Mouse (Mus musculus): ENCODE data around the gene Fthl17f.
"Not testable (repeated sequence)": the region's sequence is repeated elsewhere in the genome, so short reads cannot be mapped to it uniquely, and the experiment has no call there.

Gene Fthl17f

DNA sequence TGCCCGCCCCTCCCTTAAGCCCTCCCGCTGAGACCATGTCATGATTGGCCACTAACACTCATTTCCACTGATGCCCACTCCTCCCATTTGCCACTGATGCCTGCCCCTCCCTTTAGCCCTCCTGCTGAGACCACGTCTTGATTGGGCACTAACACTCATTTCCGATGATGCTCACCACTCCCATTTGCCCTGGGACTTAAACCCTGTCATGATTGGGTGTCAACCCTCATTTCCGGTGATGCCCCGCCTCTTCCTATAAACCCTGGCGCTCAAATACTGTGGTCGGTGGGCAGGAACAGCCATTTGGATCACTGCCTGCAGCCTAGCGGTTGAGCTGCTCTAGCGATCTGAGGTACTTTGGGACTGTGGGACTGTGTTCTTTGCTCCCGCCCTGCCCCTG is at the start of gene Fthl17f:
TSS of gene Fthl17f (plus strand) at position 301 of the 400 bp plus-strand sequence.
- in situ Hi-C loops (cut with MboI, MseI), result not testable (repeated sequence)

DNA sequence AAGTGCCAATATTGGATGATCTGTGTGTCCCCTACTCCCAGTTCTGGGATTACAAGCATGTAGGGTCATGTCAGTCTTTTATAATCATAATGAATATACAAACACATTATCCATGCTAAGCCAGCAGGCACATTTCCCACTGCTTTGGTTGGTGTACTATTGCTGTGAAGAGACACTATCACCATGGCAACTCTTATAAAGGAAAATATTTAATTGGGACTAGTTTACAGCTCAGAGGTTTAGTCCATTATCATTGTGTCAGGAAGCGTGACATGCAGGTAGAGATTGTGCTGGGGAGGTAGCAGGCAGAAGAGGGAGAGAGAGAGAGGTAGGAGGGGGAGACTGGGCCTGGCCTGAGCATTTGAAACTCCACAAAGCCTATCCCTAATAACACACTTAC is 46.7 kb upstream of the Fthl17f start:
- in situ Hi-C loops (cut with MboI, MseI), result loop anchor here in 1 of 2 experiments (10.0 kb wide), 1 partner anchor 1409 kb away; no protein-coding TSS in a partner anchor

DNA sequence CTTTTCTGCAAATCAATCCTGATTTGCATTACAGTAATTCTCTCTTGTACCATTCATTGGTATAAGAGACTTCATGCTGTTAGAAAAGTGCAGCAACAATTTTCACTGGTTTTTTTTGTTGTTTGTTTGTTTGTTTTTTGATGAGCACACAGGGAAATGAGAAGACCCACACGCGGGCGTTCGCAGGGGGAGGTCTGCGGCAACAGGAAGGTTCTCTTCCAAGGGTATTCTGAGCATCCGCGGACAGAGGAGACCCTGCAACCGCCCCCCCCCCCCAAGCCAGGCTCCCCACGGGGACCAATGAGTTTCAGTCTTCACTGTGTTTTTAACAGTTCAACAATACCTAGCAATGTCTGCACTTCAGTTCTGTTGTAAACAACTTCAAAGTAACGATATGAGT is 43.3 kb upstream of the Fthl17f start:
- in situ Hi-C loops (cut with MboI, MseI), result loop anchor here in 1 of 2 experiments (10.0 kb wide), 1 partner anchor 1405 kb away; no protein-coding TSS in a partner anchor

DNA sequence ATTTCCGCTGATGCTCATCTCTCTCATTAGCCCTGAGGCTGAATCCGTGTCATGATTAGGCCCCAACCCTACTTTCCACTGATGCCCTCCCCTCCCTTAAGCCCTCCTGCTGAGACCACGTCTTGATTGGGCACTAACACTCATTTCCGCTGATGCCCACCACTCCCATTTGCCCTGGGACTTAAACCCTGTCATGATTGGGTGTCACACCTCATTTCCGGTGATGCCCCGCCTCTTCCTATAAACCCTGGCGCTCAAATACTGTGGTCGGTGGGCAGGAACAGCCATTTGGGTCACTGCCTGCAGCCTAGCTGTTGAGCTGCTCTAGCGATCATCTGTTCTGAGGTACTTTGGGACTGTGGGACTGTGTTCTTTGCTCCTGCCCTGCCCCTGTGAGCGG is 29.6 kb upstream of the Fthl17f start, which contains the start of gene Fthl17e:
TSS of gene Fthl17e (plus strand) at position 301 of the 400 bp plus-strand sequence.
- in situ Hi-C loops (cut with MboI, MseI), result loop anchor here in 1 of 2 experiments (5.0 kb wide), 1 partner anchor 46 kb away; the partner anchor contains the start of gene Fthl17d

DNA sequence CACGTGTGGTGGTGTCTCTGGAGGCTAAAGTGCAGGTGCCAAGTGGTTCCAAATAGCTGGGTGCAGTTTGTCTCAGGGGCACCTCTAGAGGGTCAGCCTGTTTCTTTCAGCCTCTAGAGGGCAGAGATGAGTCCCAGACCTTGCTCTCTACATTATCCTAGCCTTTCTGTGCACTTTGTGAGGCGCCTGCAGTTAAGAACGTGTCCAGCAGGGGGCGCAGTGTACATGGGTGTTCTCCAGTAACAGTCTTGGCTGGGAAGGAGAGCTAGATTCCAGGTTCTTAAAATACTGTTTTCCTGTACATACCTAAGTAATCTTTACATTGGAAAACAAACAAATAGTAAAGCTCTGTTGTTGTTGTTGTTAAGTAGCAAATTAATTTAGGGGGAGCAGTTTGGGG is 21.2 kb upstream of the Fthl17f start:
- in situ Hi-C loops (cut with MboI, MseI), result loop anchor here in 1 of 2 experiments (5.0 kb wide), 1 partner anchor 74 kb away; no protein-coding TSS in a partner anchor

DNA sequence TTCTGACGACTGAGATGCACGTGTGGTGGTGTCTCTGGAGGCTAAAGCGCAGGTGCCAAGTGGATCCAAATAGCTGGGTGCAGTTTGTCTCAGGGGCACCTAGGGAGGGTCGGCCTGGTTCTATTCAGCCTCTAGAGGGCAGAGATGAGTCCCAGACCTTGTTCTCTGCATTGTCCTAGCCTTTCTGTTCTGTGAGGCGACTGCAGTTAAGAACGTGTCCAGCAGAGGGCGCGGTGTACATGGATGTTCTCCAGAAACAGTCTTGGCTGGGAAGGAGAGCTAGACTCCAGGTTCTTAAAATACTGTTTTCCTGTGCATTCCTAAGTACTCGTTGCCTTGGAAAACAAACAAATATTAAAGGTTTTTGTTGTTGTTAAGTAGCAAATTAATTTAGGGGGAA is 1.9 kb upstream of the Fthl17f start:
- in situ Hi-C loops (cut with MboI, MseI), result not testable (repeated sequence)

DNA sequence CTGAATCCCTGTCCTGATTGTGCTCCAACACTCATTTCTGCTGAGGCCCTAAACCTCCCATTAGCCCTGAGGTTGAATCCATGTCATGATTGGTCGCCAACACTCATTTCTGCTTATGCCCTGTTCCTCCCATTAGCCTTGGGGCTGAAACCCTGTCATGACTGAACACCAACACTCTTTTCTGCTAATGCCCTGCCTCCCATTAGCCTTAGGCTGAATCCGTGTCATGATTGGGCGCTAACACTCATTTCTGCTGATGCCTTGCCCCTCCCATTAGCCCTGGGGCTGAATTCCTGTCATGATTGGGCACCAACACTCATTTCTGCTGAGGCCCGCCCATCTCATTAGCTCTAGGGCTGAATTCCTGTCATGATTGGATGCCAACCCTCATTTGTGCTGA is 714 bp upstream of the Fthl17f start:
- in situ Hi-C loops (cut with MboI, MseI), result no loop called here

DNA sequence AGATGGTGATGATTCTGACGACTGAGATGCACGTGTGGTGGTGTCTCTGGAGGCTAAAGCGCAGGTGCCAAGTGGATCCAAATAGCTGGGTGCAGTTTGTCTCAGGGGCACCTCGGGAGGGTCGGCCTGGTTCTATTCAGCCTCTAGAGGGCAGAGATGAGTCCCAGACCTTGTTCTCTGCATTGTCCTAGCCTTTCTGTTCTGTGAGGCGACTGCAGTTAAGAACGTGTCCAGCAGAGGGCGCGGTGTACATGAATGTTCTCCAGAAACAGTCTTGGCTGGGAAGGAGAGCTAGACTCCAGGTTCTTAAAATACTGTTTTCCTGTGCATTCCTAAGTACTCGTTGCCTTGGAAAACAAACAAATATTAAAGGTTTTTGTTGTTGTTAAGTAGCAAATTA is 14.9 kb downstream of the Fthl17f start:
- in situ Hi-C loops (cut with MboI, MseI), result not testable (repeated sequence)

DNA sequence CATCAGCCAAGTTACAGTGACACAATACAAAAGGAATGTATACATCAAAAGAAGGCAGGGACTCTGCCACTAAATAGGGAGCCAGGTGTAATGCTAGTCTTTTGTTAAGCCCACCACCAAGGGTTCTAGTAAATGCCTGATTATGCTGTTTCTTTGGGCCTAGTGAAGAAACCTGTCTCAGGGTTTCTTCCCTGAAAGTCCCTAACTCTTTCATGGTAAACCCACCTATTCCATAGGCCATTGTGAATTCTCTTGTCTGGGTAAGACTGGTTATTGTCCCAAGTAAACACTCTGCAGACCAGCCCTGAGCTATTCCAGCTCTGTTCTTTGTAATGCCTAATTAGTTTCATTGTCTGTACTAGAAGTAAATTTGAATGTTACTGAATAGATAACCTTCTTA is 32.3 kb downstream of the Fthl17f start:
- in situ Hi-C loops (cut with MboI, MseI), result not testable (repeated sequence)

DNA sequence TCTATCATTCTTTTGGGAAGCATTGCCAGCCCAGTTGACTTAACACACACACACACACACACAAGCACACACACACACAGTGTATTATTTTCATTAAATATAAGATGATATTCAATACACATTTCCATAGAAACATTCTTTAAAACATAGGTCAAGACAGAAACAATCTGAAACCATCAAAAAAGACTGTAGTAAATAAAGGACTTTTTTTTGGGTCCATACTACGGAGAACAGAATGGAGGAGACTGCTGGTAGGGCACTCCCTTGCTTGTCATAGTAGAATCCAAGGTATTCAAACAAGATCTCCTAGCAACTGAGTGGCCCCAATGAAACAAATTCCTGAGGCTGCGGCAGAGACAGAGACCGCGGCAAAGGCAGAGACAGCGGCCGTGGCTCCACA is 41.4 kb downstream of the Fthl17f start, which contains the start of gene 4930402K13Rik:
TSS of gene 4930402K13Rik (plus strand) at position 301 of the 400 bp plus-strand sequence.
- in situ Hi-C loops (cut with MboI, MseI), result loop anchor here in 1 of 2 experiments (10.0 kb wide), 1 partner anchor 1221 kb away; no protein-coding TSS in a partner anchor

DNA sequence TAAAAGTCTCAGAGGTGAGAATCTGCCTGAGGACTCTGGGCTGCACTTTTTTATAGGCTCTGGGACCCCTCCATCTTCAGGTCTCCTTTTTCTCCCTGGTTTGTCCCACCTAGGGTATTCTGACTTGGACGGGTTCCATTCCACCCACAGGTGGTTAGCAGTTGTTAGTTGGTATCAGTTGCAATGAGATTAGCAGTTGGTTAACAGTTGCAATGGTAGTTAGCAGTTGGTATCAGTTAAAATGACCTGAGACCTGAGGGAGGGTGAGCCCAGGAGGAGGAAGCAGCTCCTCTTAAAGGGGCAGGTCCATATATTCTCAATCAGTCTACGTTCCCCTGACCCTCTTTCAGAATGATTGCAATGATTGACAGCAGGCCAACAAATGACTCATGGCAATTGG is 47.6 kb downstream of the Fthl17f start:
- in situ Hi-C loops (cut with MboI, MseI), result loop anchor here in 1 of 2 experiments (10.0 kb wide), 1 partner anchor 566 kb away; the partner anchor contains the start of gene Ssxb6

Measured in T-helper 17 cell (primary cell).